Mouse (Mus musculus) megakaryocyte, embryonic 14.5 days (primary cell): ENCODE results near the gene Lgr6.

ENCODE experiments used
- FLI1 ChIP-seq: IDR thresholded peaks from 2 replicates; pipeline ENCODE4 v1.6.1; 2012; ENCODE audit warnings: low read length, inconsistent platforms, mixed read lengths
- GATA1 ChIP-seq: IDR thresholded peaks from 3 replicates; pipeline ENCODE4 v1.6.1; 2012; ENCODE audit warnings: mixed read lengths, low read length, inconsistent platforms, borderline replicate concordance

- TF ChIP-seq GATA1, result no peak
- TF ChIP-seq FLI1, result no peak
Measured at GRCm38 (mm10) chr1:134965430-134965829, 139.6 kb downstream of the Lgr6 start.
